Mouse (Mus musculus) embryonic facial prominence, embryonic 11.5 days (tissue): ENCODE results near the gene Sstr2. TPM values are rescaled to one million over a fixed set of nuclear protein-coding genes. Genes with fewer than 3 reads are reported as not detected.
A peak's percentile ranks its signal among the peaks of the same experiment; 100 is the strongest.

Experiments used
- ATAC-seq: fragments of 200-750 bp; cut with Nextera tagmentation; replicated peaks from 2 replicates; pipeline ENCODE4 v1.8.0; 2017; ENCODE audit warnings: low read depth; ENCODE audit not compliant: insufficient number of reproducible peaks, low FRiP score, low TSS enrichment
- DNase-seq: peaks from one replicate; pipeline ENCODE4 v3.0.0-alpha.2; 2015; ENCODE audit warnings: low spot score
- H3K27ac ChIP-seq: fragments of 300-500 bp; sonication (generic); replicated peaks from 2 replicates; pipeline ENCODE4 v1.5.1; 2014; ENCODE audit warnings: mild to moderate bottlenecking, low read depth, low read length, control low read depth
- H3K27me3 ChIP-seq: fragments of 300-500 bp; sonication (generic); 2 replicates; pipeline ENCODE4 v1.6.1; 2014; ENCODE audit warnings: mild to moderate bottlenecking, low read length, moderate library complexity, mixed read lengths; ENCODE audit not compliant: control insufficient read depth, insufficient read depth
- H3K36me3 ChIP-seq: fragments of 300-500 bp; sonication (generic); replicated peaks from 2 replicates; pipeline ENCODE4 v1.6.1; 2014; ENCODE audit warnings: low read depth, mild to moderate bottlenecking, low read length, moderate library complexity, mixed read lengths; ENCODE audit not compliant: control insufficient read depth, insufficient read depth
- H3K4me1 ChIP-seq: fragments of 300-500 bp; sonication (generic); 2 replicates; pipeline ENCODE4 v1.6.1; 2014; ENCODE audit warnings: low read length, mixed read lengths; ENCODE audit not compliant: control insufficient read depth, insufficient read depth
- H3K4me2 ChIP-seq: fragments of 300-500 bp; sonication (generic); 2 replicates; pipeline ENCODE4 v1.6.1; 2014; ENCODE audit warnings: low read depth, mild to moderate bottlenecking, control low read depth, low read length, moderate library complexity
- H3K4me3 ChIP-seq: fragments of 300-500 bp; sonication (generic); 2 replicates; pipeline ENCODE4 v1.5.1; 2014; ENCODE audit warnings: low read depth, low read length, control low read depth
- H3K9ac ChIP-seq: fragments of 300-500 bp; sonication (generic); replicated peaks from 2 replicates; pipeline ENCODE4 v1.6.1; 2014; ENCODE audit warnings: mild to moderate bottlenecking, control low read depth, low read length
- H3K9me3 ChIP-seq: fragments of 300-500 bp; sonication (generic); replicated peaks from 2 replicates; pipeline ENCODE4 v1.6.1; 2016; ENCODE audit warnings: mild to moderate bottlenecking, low read length, inconsistent platforms, mixed read lengths; ENCODE audit not compliant: control insufficient read depth
- WGBS: fragments of 180-500 bp; shearing (Covaris S2); extraction: QIAGEN DNeasy Blood & Tissue Kit; methylation state at CpG from one replicate; pipeline ENCODE4 v1.1.7; 2014; 5-methylcytosine and 5-hydroxymethylcytosine counted together
- polyA plus RNA-seq: library from polyadenylated mRNA; unstranded; fragments of >200 nt; fragmentation: Nextera tagmentation; extraction: Ambion mirVana; gene quantifications from 2 replicates; pipeline ENCODE4 v1.2.1, GENCODE M21; 2014

The Sstr2 gene
- polyA plus RNA-seq, 1 experiment from 2014 or later: 3.3 TPM

GRCm38 (mm10) chr11:113625437-113625836 is 6.3 kb downstream of the Sstr2 start:
- no peaks in the 10 kb centered on the region for H3K36me3 ChIP-seq
- no peak for ATAC-seq
- H3K4me1 ChIP-seq: no peaks in the 10 kb centered on the region
- H3K9me3 ChIP-seq: no peaks in the 10 kb centered on the region
- H3K27ac ChIP-seq: no peak overlapping the region
- no peak for DNase-seq
- H3K9ac ChIP-seq: no peak overlapping the region
- H3K27me3 ChIP-seq: peaks cover 6% of the 10 kb centered on the region
- no peak overlapping the region for H3K4me3 ChIP-seq
- H3K4me2 ChIP-seq: no peak overlapping the region
- 93% methylated on average over 18 of the region's 18 CpGs for WGBS

GRCm38 (mm10) chr11:113627785-113628184 is 8.6 kb downstream of the Sstr2 start:
- H3K9me3 ChIP-seq: no peaks in the 10 kb centered on the region
- no peak overlapping the region for H3K9ac ChIP-seq
- no peak overlapping the region for H3K4me3 ChIP-seq
- no peaks in the 10 kb centered on the region for H3K27me3 ChIP-seq
- H3K36me3 ChIP-seq: no peaks in the 10 kb centered on the region
- 51% methylated on average over 4 of the region's 4 CpGs for WGBS
- H3K27ac ChIP-seq: no peak overlapping the region
- ATAC-seq (no peak), DNase-seq (no peak)
- no peak overlapping the region for H3K4me2 ChIP-seq
- H3K4me1 ChIP-seq: no peaks in the 10 kb centered on the region

- Histone ChIP-seq H3K36me3 (no peaks in the 10 kb centered on the region), H3K4me2 (no peak overlapping the region), H3K9me3 (no peaks in the 10 kb centered on the region), H3K27me3 (no peaks in the 10 kb centered on the region), H3K4me1 (no peaks in the 10 kb centered on the region), H3K9ac (no peak overlapping the region), H3K4me3 (no peak overlapping the region), H3K27ac (no peak overlapping the region)
- DNase-seq: peak; percentile 41
- ATAC-seq: no peak
- 58% methylated on average over 7 of the region's 7 CpGs for WGBS
Observed at GRCm38 (mm10) chr11:113630642-113631041, 11.5 kb downstream of the Sstr2 start.

GRCm38 (mm10) chr11:113631302-113631701 is 12.2 kb downstream of the Sstr2 start:
- DNase-seq: no peak
- no peak overlapping the region for H3K4me3 ChIP-seq
- 88% methylated on average over 8 of the region's 8 CpGs for WGBS
- ATAC-seq: no peak
- no peak overlapping the region for H3K9ac ChIP-seq
- no peak overlapping the region for H3K27ac ChIP-seq
- H3K4me2 ChIP-seq: no peak overlapping the region
- no peaks in the 10 kb centered on the region for H3K4me1 ChIP-seq
- H3K27me3 ChIP-seq: no peaks in the 10 kb centered on the region
- H3K9me3 ChIP-seq: no peaks in the 10 kb centered on the region
- H3K36me3 ChIP-seq: no peaks in the 10 kb centered on the region

- 88% methylated on average over 8 of the region's 8 CpGs for WGBS
- no peaks in the 10 kb centered on the region for H3K36me3 ChIP-seq
- ATAC-seq (no peak), DNase-seq (no peak)
- H3K9me3 ChIP-seq: no peaks in the 10 kb centered on the region
- H3K4me1 ChIP-seq: no peaks in the 10 kb centered on the region
- no peaks in the 10 kb centered on the region for H3K27me3 ChIP-seq
- no peak overlapping the region for H3K4me3 ChIP-seq
- no peak overlapping the region for H3K4me2 ChIP-seq
- H3K27ac ChIP-seq: no peak overlapping the region
- H3K9ac ChIP-seq: no peak overlapping the region
Observed at GRCm38 (mm10) chr11:113631862-113632261, 12.7 kb downstream of the Sstr2 start.

GRCm38 (mm10) chr11:113632303-113632702 is 13.2 kb downstream of the Sstr2 start:
- no peak for ATAC-seq
- Histone ChIP-seq H3K27ac (no peak overlapping the region), H3K36me3 (no peaks in the 10 kb centered on the region), H3K9me3 (no peaks in the 10 kb centered on the region), H3K27me3 (no peaks in the 10 kb centered on the region), H3K4me1 (no peaks in the 10 kb centered on the region), H3K4me2 (no peak overlapping the region), H3K9ac (no peak overlapping the region), H3K4me3 (no peak overlapping the region)
- DNase-seq: no peak
- WGBS: 71% methylated on average over 7 of the region's 7 CpGs

GRCm38 (mm10) chr11:113633398-113633797 is 14.3 kb downstream of the Sstr2 start:
- no peak for DNase-seq
- no peak overlapping the region for H3K4me3 ChIP-seq

GRCm38 (mm10) chr11:113634699-113635121 is 15.6 kb downstream of the Sstr2 start:
- no peak overlapping the region for H3K4me2 ChIP-seq
- no peak overlapping the region for H3K4me3 ChIP-seq
- H3K27me3 ChIP-seq: no peaks in the 10 kb centered on the region
- no peaks in the 10 kb centered on the region for H3K4me1 ChIP-seq
- no peak overlapping the region for H3K9ac ChIP-seq
- no peaks in the 10 kb centered on the region for H3K9me3 ChIP-seq
- no peak overlapping the region for H3K27ac ChIP-seq
- 62% methylated on average over 10 of the region's 10 CpGs for WGBS
- ATAC-seq (no peak), DNase-seq (no peak)
- H3K36me3 ChIP-seq: no peaks in the 10 kb centered on the region

More at GRCm38 (mm10) chr11:113633398-113633797, 14.3 kb downstream of the Sstr2 start:
- Histone ChIP-seq H3K36me3 (no peaks in the 10 kb centered on the region), H3K27me3 (no peaks in the 10 kb centered on the region), H3K4me2 (no peak overlapping the region), H3K9ac (no peak overlapping the region), H3K4me1 (no peaks in the 10 kb centered on the region), H3K27ac (no peak overlapping the region), H3K9me3 (no peaks in the 10 kb centered on the region)
- 89% methylated on average over 5 of the region's 5 CpGs for WGBS
- no peak for ATAC-seq
